Mouse (Mus musculus): ENCODE measurements around the gene Adi1. TPM values are rescaled to one million over a fixed set of nuclear protein-coding genes. Genes with fewer than 3 reads are reported as not detected.

Adi1 gene
- polyA plus RNA-seq, 1 experiment from 2014 or later = 48.1 TPM

DNA sequence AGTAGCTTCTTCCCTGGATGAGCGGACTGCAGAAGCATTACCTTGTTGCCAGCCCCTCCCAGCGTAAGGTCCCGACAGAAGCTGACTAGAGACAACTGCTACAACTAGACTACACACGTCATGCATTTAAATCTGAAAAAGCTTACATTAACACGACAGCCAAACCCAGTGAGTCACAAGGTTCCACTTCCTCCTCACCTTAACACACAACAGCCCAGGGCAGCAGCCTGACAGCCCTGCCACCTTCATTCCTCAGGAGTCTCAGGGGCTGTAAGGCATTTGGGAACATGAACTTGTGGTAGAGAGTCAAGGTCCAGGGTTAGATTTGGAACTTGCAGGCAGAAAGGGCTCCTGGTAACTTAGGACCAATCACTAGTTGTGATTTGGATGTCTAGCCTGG lies 52.0 kb downstream of the Adi1 start:
- no peaks in the 10 kb centered on the region for H3K4me1 ChIP-seq
- no peak overlapping the region for H3K4me3 ChIP-seq
- no peaks in the 10 kb centered on the region for H3K9me3 ChIP-seq (replicated peaks)
- no peak for DNase-seq (ENCODE audit: low spot score)
- H3K27ac ChIP-seq (replicated peaks) = no peak overlapping the region
- WGBS = 87% methylated on average over 5 of the region's 5 CpGs
- H3K27me3 ChIP-seq (ENCODE audit: low read depth, poor library complexity, severe bottlenecking) = no peaks in the 10 kb centered on the region
- H3K36me3 ChIP-seq = peaks cover 33% of the 10 kb centered on the region

Small RNA genes lying within 50 kb of the gene (microRNA-seq; reads per million reads assigned to microRNA genes)
- gene Mir6937 = not detected

Other genes starting within 250 kb of the Adi1 start
- gene Dcdc2c, start 122.8 kb upstream of the Adi1 start, polyA plus RNA-seq (2016; fragmentation: Nextera tagmentation; extraction: Ambion mirVana) = 0.14 and 0.15 TPM in 2 replicates
- not detected in 2 replicates for gene Allc, start 92.7 kb upstream of the Adi1 start, polyA plus RNA-seq (2016; fragmentation: Nextera tagmentation; extraction: Ambion mirVana)
- 0.12 and 0.17 TPM in 2 replicates for gene Colec11, start 51.9 kb upstream of the Adi1 start, polyA plus RNA-seq (2016; fragmentation: Nextera tagmentation; extraction: Ambion mirVana)
- 553 and 647 TPM in 2 replicates for gene Rps7, start 39.3 kb upstream of the Adi1 start, polyA plus RNA-seq (2016; fragmentation: Nextera tagmentation; extraction: Ambion mirVana)
- 34.1 and 35.4 TPM in 2 replicates for gene Rnaseh1, start 25.6 kb upstream of the Adi1 start, polyA plus RNA-seq (2016; fragmentation: Nextera tagmentation; extraction: Ambion mirVana)
- 36.3 and 40.1 TPM in 2 replicates for gene Trappc12, start 75.2 kb downstream of the Adi1 start, polyA plus RNA-seq (2016; fragmentation: Nextera tagmentation; extraction: Ambion mirVana)
- 45.5 and 48.0 TPM in 2 replicates for gene Eipr1, start 76.6 kb downstream of the Adi1 start, polyA plus RNA-seq (2016; fragmentation: Nextera tagmentation; extraction: Ambion mirVana)